Mouse (Mus musculus) E14TG2a.4 (cell line): ENCODE results near the gene Zcchc14.

ENCODE experiments used
- CTCF ChIP-seq: conservative IDR thresholded peaks from 2 replicates; pipeline ENCODE4 v1.5.1; 2014; ENCODE audit warnings: low read length
- NANOG ChIP-seq: IDR thresholded peaks from 2 replicates; pipeline ENCODE4 v1.6.1; 2014; ENCODE audit warnings: borderline replicate concordance, low read length, mixed read lengths
- POU5F1 ChIP-seq: IDR thresholded peaks from 2 replicates; pipeline ENCODE4 v1.6.1; 2014; ENCODE audit warnings: low read length, borderline replicate concordance

DNA sequence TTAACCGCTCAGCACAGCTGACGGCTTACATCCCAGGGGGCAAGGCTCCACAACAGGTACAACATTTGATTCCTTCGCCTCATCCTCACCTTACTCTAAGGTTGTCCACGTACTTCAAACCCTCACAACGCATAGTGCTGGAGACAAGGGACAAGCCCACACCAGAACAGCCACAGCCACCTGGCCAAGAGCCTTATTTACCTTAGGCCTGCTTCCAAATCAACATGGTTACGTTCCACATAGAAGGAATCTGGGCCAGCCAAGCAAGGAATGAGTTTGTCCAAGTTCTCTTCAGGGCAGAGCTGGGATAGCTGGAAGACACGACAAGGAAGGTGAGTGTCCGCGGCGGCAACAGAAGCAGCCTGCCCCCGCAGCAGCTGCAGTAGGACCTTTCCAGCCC lies 42.8 kb downstream of the Zcchc14 start:
- TF ChIP-seq CTCF (no peak), POU5F1 (no peak), NANOG (no peak)
